Mouse (Mus musculus) megakaryocyte, adult 5-6 weeks (primary cell): ENCODE data around the gene Ncaph. TPM values are rescaled to one million over a fixed set of nuclear protein-coding genes. Genes with fewer than 3 reads are reported as not detected.
"Not testable (repeated sequence)": the region's sequence is repeated elsewhere in the genome, so short reads cannot be mapped to it uniquely, and the experiment has no call there.

Experiments
- ATAC-seq: 2 replicates; pipeline ENCODE4 v1.8.0; 2016; ENCODE audit warnings: mild to moderate bottlenecking, inconsistent platforms; ENCODE audit not compliant: poor library complexity, severe bottlenecking
- total RNA-seq, 2 experiments: library from RNA; stranded (forward) in 1 of 2; stranded (reverse) in 1 of 2; fragments of 153-499, 151-499 nt in 1 of 2; fragments of 221-1000, 200-1000 nt in 1 of 2; gene quantifications; 2 replicates each; pipeline versions ENCODE4 v1.2.3 to v1.2.4; 2015 to 2017

Ncaph gene
- total RNA-seq, 2 experiments from 2014 or later: 71.8 to 93.2 TPM

DNA sequence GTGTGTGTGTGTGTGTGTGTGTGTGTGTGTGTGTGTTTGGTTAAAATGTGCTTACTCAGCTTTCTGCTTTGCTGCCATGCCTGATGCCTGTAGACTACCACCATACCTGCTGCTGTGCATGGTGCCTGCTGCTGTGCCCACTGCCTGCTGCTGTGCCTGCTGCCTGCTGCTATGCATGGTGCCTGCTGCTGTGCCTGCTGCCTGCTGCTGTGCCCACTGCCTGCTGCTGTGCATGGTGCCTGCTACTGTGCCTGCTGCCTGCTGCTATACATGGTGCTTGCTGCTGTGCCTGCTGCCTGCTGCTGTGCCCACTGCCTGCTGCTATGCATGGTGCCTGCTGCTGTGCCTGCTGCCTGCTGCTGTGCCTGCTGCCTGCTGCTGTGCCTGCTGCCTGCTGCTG, 43.6 kb downstream of the Ncaph start:
- not testable (repeated sequence) for ATAC-seq

DNA sequence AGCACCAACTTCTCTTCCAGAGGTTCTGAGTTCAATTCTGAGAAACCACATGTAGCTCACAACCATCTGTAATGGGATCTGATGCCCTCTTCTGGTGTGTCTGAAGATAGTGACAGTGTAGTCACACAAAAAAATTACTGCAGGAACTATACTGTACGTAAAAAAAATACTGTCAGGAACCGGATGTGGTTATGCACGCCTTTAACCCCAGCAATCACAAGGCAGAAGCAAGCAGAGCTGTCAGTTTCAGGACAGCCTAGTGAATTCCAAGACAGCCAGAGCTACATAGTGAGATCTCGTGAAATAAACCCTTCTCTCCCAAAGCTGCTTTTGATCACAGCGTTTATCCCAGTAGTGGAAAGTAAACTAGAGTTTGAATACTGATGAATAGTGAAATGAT, 47.5 kb downstream of the Ncaph start:
- peak; percentile 69 for ATAC-seq

DNA sequence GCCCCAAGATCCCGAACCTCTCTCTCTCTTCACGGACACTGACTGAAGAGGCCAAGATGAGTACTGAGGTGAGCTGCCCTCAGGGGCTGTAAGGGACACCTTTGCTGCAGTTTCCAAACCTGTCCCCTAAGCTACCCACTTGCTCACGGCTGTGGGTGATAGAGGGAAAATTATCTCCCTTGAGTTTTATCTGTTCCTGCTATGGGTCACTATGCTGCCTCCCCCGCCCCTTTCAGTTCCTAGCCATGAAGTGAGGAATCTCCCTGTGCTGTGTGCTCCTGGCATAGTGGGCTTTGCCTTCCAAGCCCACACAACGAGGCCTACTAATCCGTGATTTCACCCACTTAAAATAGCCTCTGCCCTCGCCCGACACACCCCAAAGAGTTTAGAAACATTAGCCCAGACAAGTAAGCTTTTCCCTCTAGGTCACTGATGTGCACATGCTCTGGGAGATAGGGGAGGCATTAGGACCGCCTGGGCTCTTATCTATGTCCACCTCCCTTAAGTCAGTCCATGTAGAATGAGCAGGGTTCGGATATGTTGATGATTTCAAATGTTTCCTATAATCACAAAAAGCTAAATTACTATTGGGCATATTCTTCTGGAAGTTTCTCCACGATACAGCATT, 53.0 kb downstream of the Ncaph start:
- no peak for ATAC-seq

DNA sequence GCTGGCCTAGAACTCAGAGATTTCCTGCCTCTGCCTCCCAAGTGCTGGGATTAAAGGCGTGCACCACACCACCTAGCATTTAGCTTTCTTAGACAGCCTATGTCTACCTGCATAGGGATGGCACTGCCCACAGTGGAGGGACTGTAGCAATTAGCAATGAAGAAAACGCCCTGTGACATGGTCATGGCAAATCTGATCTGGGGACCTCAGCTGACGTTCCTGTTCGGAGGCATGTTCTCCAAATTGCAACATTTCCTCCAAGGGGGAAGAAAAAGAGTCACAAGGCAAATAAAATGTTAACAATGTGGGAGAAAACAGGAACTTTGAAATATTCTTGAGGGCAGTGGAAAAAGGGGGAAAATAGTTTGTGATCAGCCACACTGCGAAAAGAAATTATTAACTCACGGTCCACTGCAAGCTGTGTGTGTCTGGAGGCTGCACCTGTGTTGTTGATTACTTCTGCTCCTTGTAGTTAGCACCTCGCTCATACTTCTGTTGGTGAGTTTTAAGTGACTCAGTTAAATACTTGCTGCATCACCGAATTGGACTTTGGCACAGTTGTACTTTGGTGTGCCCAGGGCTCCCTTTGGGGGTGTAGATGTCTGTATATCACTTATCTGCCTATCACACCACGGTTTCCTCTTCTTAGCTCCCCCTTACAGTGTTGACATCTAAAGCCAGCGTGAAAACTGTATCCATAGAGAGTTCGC, 53.7 kb downstream of the Ncaph start:
- peak; percentile 93 for ATAC-seq

DNA sequence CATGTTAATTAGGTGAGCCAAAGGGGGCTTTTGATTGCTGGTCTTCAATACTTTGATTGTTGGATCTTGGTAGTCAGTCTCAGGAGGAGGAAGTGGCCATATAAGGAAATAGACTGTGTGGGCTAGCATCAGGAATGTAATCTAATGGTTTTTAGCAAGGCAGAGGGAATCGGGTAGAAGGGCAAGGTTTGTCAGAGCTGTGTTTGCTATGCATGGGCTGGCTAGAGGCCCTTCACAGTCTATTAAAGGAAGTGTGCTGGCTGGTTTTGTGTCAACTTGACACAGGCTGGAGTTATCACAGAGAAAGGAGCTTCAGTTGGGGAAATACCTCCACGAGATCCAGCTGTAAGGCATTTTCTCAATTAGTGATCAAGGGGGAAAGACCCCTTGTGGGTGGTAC, 54.7 kb downstream of the Ncaph start:
- not testable (repeated sequence) for ATAC-seq

DNA sequence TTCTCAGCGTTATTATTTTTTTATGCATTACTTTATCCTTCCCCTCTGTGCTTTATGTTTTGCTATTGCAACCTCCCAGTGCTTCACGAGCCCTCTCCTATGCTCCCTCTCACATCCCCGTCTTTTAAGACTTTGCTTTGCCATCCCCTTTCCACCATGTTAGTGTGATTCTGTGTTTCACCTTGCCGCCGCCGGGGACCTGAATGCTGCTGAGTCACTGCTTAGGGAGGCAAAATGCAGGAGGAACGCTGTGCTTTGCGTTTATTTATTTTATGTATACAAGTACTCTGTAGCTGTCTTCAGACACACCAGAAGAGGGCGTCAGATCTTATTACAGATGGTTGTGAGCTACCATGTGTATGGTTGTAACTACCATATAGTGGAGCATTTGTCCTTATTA, 56.1 kb downstream of the Ncaph start:
- no peak for ATAC-seq

DNA sequence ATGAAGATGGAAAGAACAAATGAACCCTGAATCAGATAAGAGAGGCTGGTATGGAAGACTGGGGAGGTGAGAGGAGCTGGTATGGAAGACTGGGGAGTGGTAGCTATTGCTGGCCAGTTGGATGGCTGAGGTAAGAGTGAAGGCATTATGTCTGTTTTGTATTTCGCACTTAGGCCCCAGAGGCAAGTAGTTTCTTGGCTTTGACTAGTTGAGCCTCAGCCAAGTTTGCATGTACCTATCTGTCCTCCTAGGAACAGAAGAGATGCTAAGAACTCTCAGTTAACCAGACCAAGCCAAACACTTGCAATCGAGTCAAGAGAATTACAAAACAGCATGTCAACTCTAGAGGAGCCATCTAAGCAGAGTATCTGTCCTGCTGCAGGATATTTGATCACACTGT, 59.6 kb downstream of the Ncaph start:
- no peak for ATAC-seq

DNA sequence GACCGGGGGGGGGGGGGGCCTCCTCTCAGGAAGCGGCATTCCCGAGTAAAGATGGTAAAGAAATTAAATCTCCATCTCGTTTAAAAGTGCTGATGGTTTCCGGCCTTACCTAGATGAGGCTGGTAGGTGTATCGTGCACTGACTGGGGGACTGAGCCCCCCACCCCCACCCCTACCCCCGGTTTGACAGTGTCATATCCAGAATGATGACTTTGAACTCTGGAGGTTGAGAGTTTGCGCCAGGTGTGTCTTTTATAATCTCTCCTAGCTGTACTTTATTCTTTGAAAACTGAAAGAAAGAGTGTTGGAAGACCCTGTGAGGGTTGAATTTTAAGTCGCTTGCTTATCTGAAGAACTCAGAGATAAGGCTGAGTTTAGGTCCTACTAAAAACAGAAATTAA, 62.9 kb downstream of the Ncaph start:
- ATAC-seq: no peak

DNA sequence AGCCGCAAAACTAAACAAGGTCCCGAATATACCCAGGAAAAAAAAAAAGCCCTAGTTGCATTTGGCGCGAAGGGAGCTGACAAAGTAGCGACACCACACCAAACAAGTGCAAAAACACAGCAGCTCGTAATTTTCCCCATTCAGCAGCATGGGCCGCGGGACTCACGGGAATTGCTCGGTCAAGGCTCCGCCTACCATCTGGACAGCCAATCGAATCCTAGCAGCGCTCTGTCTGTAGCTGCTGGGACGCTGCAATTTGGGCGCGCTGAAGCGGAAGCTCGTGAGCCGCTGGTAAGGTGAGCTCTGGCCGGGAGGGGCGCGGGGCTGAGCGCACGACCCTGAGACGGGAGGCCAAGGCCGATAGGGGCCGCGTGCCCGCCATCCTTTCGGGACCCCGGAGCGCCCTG, 63.3 kb downstream of the Ncaph start, which contains the start of gene Blvra:
Gene Blvra (plus strand): TSS at position 231 of the 407 bp plus-strand sequence.
- ATAC-seq: peak; percentile 100

DNA sequence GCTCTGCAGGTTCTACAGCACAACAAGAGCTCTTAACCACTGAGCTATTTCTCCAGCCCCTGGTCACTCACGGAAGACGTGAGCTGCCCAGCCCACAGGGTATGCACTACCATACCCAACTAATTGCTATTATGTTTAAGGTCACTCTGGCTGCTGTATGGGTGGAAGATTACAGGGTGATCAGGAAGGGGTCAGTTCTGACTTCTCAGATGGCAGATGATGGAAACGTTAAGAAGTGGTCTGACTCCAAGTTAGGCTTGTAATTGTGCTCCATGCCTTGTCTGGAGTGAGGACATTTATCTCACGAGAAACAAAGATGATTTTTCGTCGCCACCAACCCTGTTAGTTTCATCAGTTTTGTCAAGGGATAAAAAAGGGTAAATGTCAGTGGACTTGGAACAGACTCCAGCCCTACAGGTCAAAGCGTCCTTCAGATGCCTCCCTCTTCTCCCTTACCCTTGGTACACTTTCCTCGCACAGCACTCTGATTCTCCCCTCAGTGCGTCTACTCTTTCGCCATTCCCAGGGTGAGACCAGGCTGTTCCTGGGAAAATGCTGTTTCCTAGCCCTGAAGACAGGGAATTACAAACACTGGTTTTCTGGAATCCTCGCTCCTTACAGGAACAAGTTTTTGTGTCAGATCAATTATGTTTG, 63.8 kb downstream of the Ncaph start:
- peak; percentile 38; the same call in 1 of the 2 replicates for ATAC-seq

DNA sequence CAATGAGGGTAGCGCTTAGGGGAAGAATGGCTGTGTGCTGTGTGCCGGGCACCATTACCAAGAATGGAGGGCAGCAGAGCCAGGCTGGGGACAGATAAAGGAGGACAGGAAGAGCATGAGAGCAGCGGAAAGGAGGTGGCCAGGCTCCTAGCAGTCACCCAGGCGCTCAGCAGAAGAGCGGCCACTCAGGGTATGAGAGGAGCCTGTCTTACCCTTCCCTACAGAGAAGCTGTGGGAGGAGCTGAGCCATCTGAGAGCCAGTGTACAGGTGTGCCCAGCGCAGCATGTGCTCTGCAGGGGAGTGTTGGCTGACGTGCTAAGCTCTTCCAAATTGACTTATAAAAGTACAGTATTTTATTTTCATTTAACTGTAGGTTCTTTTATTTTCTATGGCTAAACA, 64.9 kb downstream of the Ncaph start:
- ATAC-seq: no peak

DNA sequence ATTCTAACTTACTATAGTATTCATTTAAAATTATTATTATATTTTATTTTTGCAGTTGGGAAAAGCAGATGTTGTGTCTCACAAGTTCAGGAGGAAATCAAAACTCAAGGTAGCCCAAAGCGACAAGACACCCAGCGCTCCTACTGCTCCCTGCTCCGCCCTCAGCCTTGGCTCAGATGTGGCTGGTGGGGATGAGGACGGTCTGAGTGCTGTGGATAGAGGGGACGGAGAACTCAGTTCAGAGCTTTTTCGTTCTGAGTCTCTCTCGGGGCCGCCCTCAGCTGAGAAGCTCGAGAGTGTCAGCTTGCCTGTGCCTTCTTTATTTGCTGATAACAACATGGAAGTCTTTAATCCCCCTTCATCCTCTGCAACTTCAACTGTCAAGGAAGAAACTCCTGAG, 72.3 kb downstream of the Ncaph start:
- ATAC-seq: no peak

Other genes starting within 250 kb of the Ncaph start
- 90.1 and 111 TPM in 2 replicates for gene Sppl2a, start 200.7 kb downstream of the Ncaph start, total RNA-seq (2015)
- gene Sppl2a, start 200.7 kb downstream of the Ncaph start, total RNA-seq (2017): 79.9 and 82.9 TPM in 2 replicates
- gene Ap4e1, start 125.2 kb downstream of the Ncaph start, total RNA-seq (2015): 8.8 and 10.7 TPM in 2 replicates
- gene Ap4e1, start 125.2 kb downstream of the Ncaph start, total RNA-seq (2017): 19.2 and 21.5 TPM in 2 replicates
- gene Blvra, start 63.3 kb downstream of the Ncaph start, total RNA-seq (2015): 48.9 and 59.4 TPM in 2 replicates
- 46.2 and 47.4 TPM in 2 replicates for gene Blvra, start 63.3 kb downstream of the Ncaph start, total RNA-seq (2017)
- gene Itpripl1, start 9.5 kb upstream of the Ncaph start, total RNA-seq (2015): 39.4 and 40.2 TPM in 2 replicates
- 46.1 and 50.0 TPM in 2 replicates for gene Itpripl1, start 9.5 kb upstream of the Ncaph start, total RNA-seq (2017)
- 0.83 and 1.0 TPM in 2 replicates for gene 1810024B03Rik, start 74.3 kb upstream of the Ncaph start, total RNA-seq (2015)
- 0.81 and 1.2 TPM in 2 replicates for gene 1810024B03Rik, start 74.3 kb upstream of the Ncaph start, total RNA-seq (2017)
- 51.3 and 54.3 TPM in 2 replicates for gene Snrnp200, start 74.4 kb upstream of the Ncaph start, total RNA-seq (2015)
- 124 and 133 TPM in 2 replicates for gene Snrnp200, start 74.4 kb upstream of the Ncaph start, total RNA-seq (2017)
- gene Ciao1, start 113.9 kb upstream of the Ncaph start, total RNA-seq (2015): 24.4 and 38.1 TPM in 2 replicates
- gene Ciao1, start 113.9 kb upstream of the Ncaph start, total RNA-seq (2017): 18.8 and 25.6 TPM in 2 replicates
- 23.9 and 24.6 TPM in 2 replicates for gene Tmem127, start 114.0 kb upstream of the Ncaph start, total RNA-seq (2015)
- 49.8 and 70.7 TPM in 2 replicates for gene Tmem127, start 114.0 kb upstream of the Ncaph start, total RNA-seq (2017)
- gene Stard7, start 136.3 kb upstream of the Ncaph start, total RNA-seq (2015): 38.5 and 42.0 TPM in 2 replicates
- gene Stard7, start 136.3 kb upstream of the Ncaph start, total RNA-seq (2017): 65.1 and 87.4 TPM in 2 replicates
- gene Dusp2, start 202.2 kb upstream of the Ncaph start, total RNA-seq (2015): 8.6 and 10.9 TPM in 2 replicates
- gene Dusp2, start 202.2 kb upstream of the Ncaph start, total RNA-seq (2017): 10.1 and 10.9 TPM in 2 replicates
- 0.18 TPM in 1 of 2 replicates, not detected in the other for gene Astl, start 204.7 kb upstream of the Ncaph start, total RNA-seq (2015)
- gene Astl, start 204.7 kb upstream of the Ncaph start, total RNA-seq (2017): 0.07 TPM in 1 of 2 replicates, not detected in the other
- gene Adra2b, start 229.3 kb upstream of the Ncaph start, total RNA-seq (2015): not detected in 2 replicates
- not detected in 2 replicates for gene Adra2b, start 229.3 kb upstream of the Ncaph start, total RNA-seq (2017)